In the genomic region with DNA sequence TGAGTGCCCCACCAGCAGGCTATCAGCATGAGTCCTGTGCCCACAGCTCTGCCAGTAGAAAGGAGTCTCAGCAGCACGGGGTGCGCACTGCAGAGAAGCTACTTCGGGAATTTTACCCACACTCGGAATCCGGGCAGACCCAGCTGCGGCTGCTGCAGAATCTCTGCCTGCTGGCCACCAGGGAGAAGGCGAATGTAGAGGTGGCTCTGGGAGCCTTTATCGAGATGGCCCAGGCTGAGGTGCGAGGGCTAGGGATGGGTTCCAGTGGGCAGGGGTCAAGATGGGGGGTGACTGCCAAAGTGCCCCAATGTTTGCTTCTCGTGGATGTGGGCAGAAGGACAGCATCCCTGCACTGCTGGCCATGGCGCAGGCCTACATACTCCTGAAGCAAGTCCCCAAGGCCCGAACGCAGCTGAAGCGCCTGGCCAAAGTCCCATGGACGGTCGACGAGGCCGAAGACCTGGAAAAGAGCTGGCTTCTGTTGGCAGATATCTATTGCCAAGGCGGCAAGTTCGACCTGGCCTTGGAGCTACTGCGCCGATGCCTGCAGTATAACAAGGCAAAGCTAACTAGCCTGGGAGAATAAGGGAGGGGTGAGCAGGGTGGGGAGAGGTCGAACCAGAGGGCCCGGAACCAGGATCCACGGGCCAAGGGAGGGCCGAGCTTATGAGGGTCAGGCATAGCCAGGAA, we compare ENCODE assay signal across 18 mouse cellular contexts. TPM values are rescaled to one million over a fixed set of nuclear protein-coding genes. Genes with fewer than 3 reads are reported as not detected.
"Had no signal": no experiment of that assay in that cellular context is flagged by ENCODE, and none has a peak within 500 bp of the region (broad histone marks: within the 10 kb centered on the region; RNA-seq: fewer than 3 reads in every experiment).

No protein-coding gene starts in this region.

- H3K36me3 ChIP-seq: liver, embryonic 13.5 days; midbrain, embryonic 15.5 days; neural tube, embryonic 12.5 days had no signal

- DNase-seq: kidney, adult 9 months; kidney, postnatal 4 days; liver, embryonic 13.5 days; liver, postnatal 0 days; lung, postnatal 14 days; thymus, postnatal 4 days had no signal

- H3K9me3 ChIP-seq: limb, embryonic 10.5 days; liver, embryonic 13.5 days; lung, embryonic 15.5 days; megakaryocyte, embryonic 14.5 days; midbrain, embryonic 15.5 days; neural tube, embryonic 12.5 days had no signal

- H3K27ac ChIP-seq: kidney, postnatal 0 days; layer of hippocampus, adult 2 months; limb, embryonic 10.5 days; liver, embryonic 13.5 days; lung, embryonic 15.5 days; macrophage; midbrain, embryonic 15.5 days; neural tube, embryonic 12.5 days; stomach, postnatal 0 days had no signal

- H3K27me3 ChIP-seq: liver, embryonic 13.5 days; lung, embryonic 15.5 days; midbrain, embryonic 15.5 days had no signal

- H3K4me3 ChIP-seq: layer of hippocampus, adult 2 months; limb, embryonic 10.5 days; liver, embryonic 13.5 days; lung, embryonic 15.5 days; megakaryocyte, embryonic 14.5 days; midbrain, embryonic 15.5 days; neural tube, embryonic 12.5 days had no signal

RNA-seq across cellular contexts. Expression of a gene that starts 29.0 kb away (rescaled TPM):
- total RNA-seq: monocyte, adult 5-6 weeks had no signal

RNA-seq across cellular contexts. Expression of a gene that starts 57.0 kb away (rescaled TPM):
- total RNA-seq: neutrophil, adult 5-6 weeks had no signal
- polyA plus RNA-seq: macrophage; midbrain, embryonic 11.5 days; midbrain, embryonic 15.5 days had no signal
